Mouse (Mus musculus): Measurements from ENCODE around the gene Trappc13.
"Not testable (repeated sequence)": the region's sequence is repeated elsewhere in the genome, so short reads cannot be mapped to it uniquely, and the experiment has no call there.

The Trappc13 gene

GRCm38 (mm10) chr13:104177796-104178649 lies at the start of gene Trappc13:
TSS of gene Trappc13 (minus strand) at chr13:104178469.
- DNase-seq (ENCODE audit: low spot score), result peak; percentile 31

GRCm38 (mm10) chr13:104227478-104227877 lies 49.2 kb upstream of the Trappc13 start:
- DNase-seq (ENCODE audit: low spot score), result no peak

GRCm38 (mm10) chr13:104204313-104204712 lies 26.0 kb upstream of the Trappc13 start:
- DNase-seq (ENCODE audit: low spot score), result no peak

GRCm38 (mm10) chr13:104195891-104196290 lies 17.6 kb upstream of the Trappc13 start:
- not testable (repeated sequence) for DNase-seq (ENCODE audit: low spot score)

- DNase-seq (ENCODE audit: low spot score), result no peak
Measured at GRCm38 (mm10) chr13:104187357-104187756, 9.1 kb upstream of the Trappc13 start.

GRCm38 (mm10) chr13:104179176-104179888 lies 1.1 kb upstream of the Trappc13 start:
- DNase-seq (ENCODE audit: low spot score), result no peak

- DNase-seq (ENCODE audit: low spot score), result peak; percentile 98
Measured at GRCm38 (mm10) chr13:104178650-104179121, 417 bp upstream of the Trappc13 start, which contains the start of gene Trim23. TSS of gene Trim23 (plus strand) at chr13:104178797.

GRCm38 (mm10) chr13:104176874-104177273 lies 1.4 kb downstream of the Trappc13 start:
- DNase-seq (ENCODE audit: low spot score), result no peak

- DNase-seq (ENCODE audit: low spot score), result no peak
Measured at GRCm38 (mm10) chr13:104172498-104172897, 5.8 kb downstream of the Trappc13 start.

GRCm38 (mm10) chr13:104171711-104172110 lies 6.6 kb downstream of the Trappc13 start:
- no peak for DNase-seq (ENCODE audit: low spot score)

- no peak for DNase-seq (ENCODE audit: low spot score)
Measured at GRCm38 (mm10) chr13:104155686-104156085, 22.6 kb downstream of the Trappc13 start.

- DNase-seq (ENCODE audit: low spot score), result no peak
Measured at GRCm38 (mm10) chr13:104155106-104155505, 23.2 kb downstream of the Trappc13 start.

GRCm38 (mm10) chr13:104154180-104154579 lies 24.1 kb downstream of the Trappc13 start:
- DNase-seq (ENCODE audit: low spot score), result no peak

GRCm38 (mm10) chr13:104145646-104146045 lies 32.6 kb downstream of the Trappc13 start:
- DNase-seq (ENCODE audit: low spot score), result no peak

GRCm38 (mm10) chr13:104144871-104145270 lies 33.4 kb downstream of the Trappc13 start:
- no peak for DNase-seq (ENCODE audit: low spot score)

- DNase-seq (ENCODE audit: low spot score), result peak; percentile 76
Measured at GRCm38 (mm10) chr13:104139369-104140209, 38.7 kb downstream of the Trappc13 start.

GRCm38 (mm10) chr13:104134510-104135085 lies 43.7 kb downstream of the Trappc13 start:
- DNase-seq (ENCODE audit: low spot score), result no peak

GRCm38 (mm10) chr13:104132561-104132960 lies 45.7 kb downstream of the Trappc13 start:
- no peak for DNase-seq (ENCODE audit: low spot score)

- DNase-seq (ENCODE audit: low spot score), result no peak
Measured at GRCm38 (mm10) chr13:104123662-104124381, 54.4 kb downstream of the Trappc13 start.

GRCm38 (mm10) chr13:104122078-104122840 lies 56.0 kb downstream of the Trappc13 start:
- no peak for DNase-seq (ENCODE audit: low spot score)
